Mouse (Mus musculus): ENCODE results near the gene Hs3st4. TPM values are rescaled to one million over a fixed set of nuclear protein-coding genes. Genes with fewer than 3 reads are reported as not detected.

Gene Hs3st4
- polyA plus RNA-seq, 2 experiments, result not detected

GRCm38 (mm10) chr7:123997266-123997665, 14.6 kb downstream of the Hs3st4 start:
- Histone ChIP-seq H3K4me3 (ENCODE audit: insufficient read depth in 1 of 2, low read depth in 2 of 2, low read length in 2 of 2) (no peak overlapping the region), H3K27ac (no peak overlapping the region), H3K4me2 (ENCODE audit: low read depth) (no peak overlapping the region), H3K36me3 (replicated peaks; ENCODE audit: control insufficient read depth, insufficient read depth, low read depth) (no peaks in the 10 kb centered on the region), H3K4me1 (replicated peaks; ENCODE audit: control insufficient read depth in 2 of 2, insufficient read depth in 2 of 2, low read length in 1 of 2) (no peaks in the 10 kb centered on the region), H3K27me3 (ENCODE audit: control insufficient read depth, insufficient read depth, low read length) (no peaks in the 10 kb centered on the region), H3K9ac (replicated peaks) (no peak overlapping the region), H3K9me3 (ENCODE audit: control insufficient read depth, low read length) (no peaks in the 10 kb centered on the region)
- TF ChIP-seq CTCF (IDR thresholded peaks at IDR 0.05; ENCODE audit: low read depth) (no peak), EP300 (IDR thresholded peaks at IDR 0.05; ENCODE audit: low read depth) (no peak)
- no peak for ATAC-seq (ENCODE audit: insufficient read depth)
- 26% methylated on average over 3 of the region's 3 CpGs for WGBS (ENCODE audit: insufficient replicate concordance)
- DNase-seq (ENCODE audit: low read depth in 3 of 3, low spot score in 3 of 3), result no peak

- WGBS (ENCODE audit: insufficient replicate concordance), result 54% methylated on average over 7 of the region's 7 CpGs
- no peak for ATAC-seq (ENCODE audit: insufficient read depth)
- Histone ChIP-seq H3K4me2 (ENCODE audit: low read depth) (no peak overlapping the region), H3K4me3 (ENCODE audit: insufficient read depth in 1 of 2, low read depth in 2 of 2, low read length in 2 of 2) (no peak overlapping the region), H3K27ac (no peak overlapping the region), H3K36me3 (replicated peaks; ENCODE audit: control insufficient read depth, insufficient read depth, low read depth) (no peaks in the 10 kb centered on the region), H3K4me1 (replicated peaks; ENCODE audit: control insufficient read depth in 2 of 2, insufficient read depth in 2 of 2, low read length in 1 of 2) (no peaks in the 10 kb centered on the region), H3K9me3 (ENCODE audit: control insufficient read depth, low read length) (no peaks in the 10 kb centered on the region), H3K9ac (replicated peaks) (no peak overlapping the region), H3K27me3 (ENCODE audit: control insufficient read depth, insufficient read depth, low read length) (no peaks in the 10 kb centered on the region)
- DNase-seq (ENCODE audit: low read depth in 3 of 3, low spot score in 3 of 3), result no peak
- TF ChIP-seq CTCF (IDR thresholded peaks at IDR 0.05; ENCODE audit: low read depth) (no peak), EP300 (IDR thresholded peaks at IDR 0.05; ENCODE audit: low read depth) (no peak)
Measured at GRCm38 (mm10) chr7:123998601-123999000, 15.9 kb downstream of the Hs3st4 start.

GRCm38 (mm10) chr7:124026908-124027307, 44.2 kb downstream of the Hs3st4 start:
- DNase-seq (ENCODE audit: low read depth in 3 of 3, low spot score in 3 of 3), result no peak
- H3K36me3 ChIP-seq (replicated peaks; ENCODE audit: control insufficient read depth, insufficient read depth, low read depth), result no peaks in the 10 kb centered on the region
- no peaks in the 10 kb centered on the region for H3K9me3 ChIP-seq (ENCODE audit: control insufficient read depth, low read length)
- 57% methylated on average over 5 of the region's 5 CpGs for WGBS (ENCODE audit: insufficient replicate concordance)
- H3K27me3 ChIP-seq (ENCODE audit: control insufficient read depth, insufficient read depth, low read length), result no peaks in the 10 kb centered on the region
- H3K4me3 ChIP-seq (ENCODE audit: insufficient read depth in 1 of 2, low read depth in 2 of 2, low read length in 2 of 2), result no peak overlapping the region
- H3K9ac ChIP-seq (replicated peaks), result no peak overlapping the region
- H3K4me2 ChIP-seq (ENCODE audit: low read depth), result no peak overlapping the region
- no peaks in the 10 kb centered on the region for H3K4me1 ChIP-seq (replicated peaks; ENCODE audit: control insufficient read depth in 2 of 2, insufficient read depth in 2 of 2, low read length in 1 of 2)
- no peak for TF ChIP-seq EP300 (IDR thresholded peaks at IDR 0.05; ENCODE audit: low read depth)
- no peak for TF ChIP-seq CTCF (IDR thresholded peaks at IDR 0.05; ENCODE audit: low read depth)
- ATAC-seq (ENCODE audit: insufficient read depth), result no peak
- no peak overlapping the region for H3K27ac ChIP-seq

- Histone ChIP-seq H3K27ac (no peak overlapping the region), H3K9ac (replicated peaks) (no peak overlapping the region), H3K9me3 (ENCODE audit: control insufficient read depth, low read length) (no peaks in the 10 kb centered on the region), H3K4me1 (replicated peaks; ENCODE audit: control insufficient read depth in 2 of 2, insufficient read depth in 2 of 2, low read length in 1 of 2) (no peaks in the 10 kb centered on the region), H3K27me3 (ENCODE audit: control insufficient read depth, insufficient read depth, low read length) (no peaks in the 10 kb centered on the region), H3K4me3 (ENCODE audit: insufficient read depth in 1 of 2, low read depth in 2 of 2, low read length in 2 of 2) (no peak overlapping the region), H3K4me2 (ENCODE audit: low read depth) (no peak overlapping the region), H3K36me3 (replicated peaks; ENCODE audit: control insufficient read depth, insufficient read depth, low read depth) (no peaks in the 10 kb centered on the region)
- ATAC-seq (ENCODE audit: insufficient read depth), result no peak
- no peak for TF ChIP-seq CTCF (IDR thresholded peaks at IDR 0.05; ENCODE audit: low read depth)
- no peak for TF ChIP-seq EP300 (IDR thresholded peaks at IDR 0.05; ENCODE audit: low read depth)
- whole genome bisulfite sequencing (ENCODE audit: insufficient replicate concordance), result 32% methylated on average over 2 of the region's 2 CpGs
- DNase-seq (ENCODE audit: low read depth in 3 of 3, low spot score in 3 of 3), result no peak
Measured at GRCm38 (mm10) chr7:124032236-124032635, 49.6 kb downstream of the Hs3st4 start.

- WGBS (ENCODE audit: insufficient replicate concordance), result 47% methylated on average over 2 of the region's 2 CpGs
- DNase-seq (ENCODE audit: low read depth in 3 of 3, low spot score in 3 of 3) (no peak), ATAC-seq (ENCODE audit: insufficient read depth) (no peak)
- H3K27me3 ChIP-seq (ENCODE audit: control insufficient read depth, insufficient read depth, low read length), result no peaks in the 10 kb centered on the region
- H3K9me3 ChIP-seq (ENCODE audit: control insufficient read depth, low read length), result no peaks in the 10 kb centered on the region
- H3K4me3 ChIP-seq (ENCODE audit: insufficient read depth in 1 of 2, low read depth in 2 of 2, low read length in 2 of 2), result no peak overlapping the region
- TF ChIP-seq CTCF (IDR thresholded peaks at IDR 0.05; ENCODE audit: low read depth), result no peak
- no peak for TF ChIP-seq EP300 (IDR thresholded peaks at IDR 0.05; ENCODE audit: low read depth)
- no peak overlapping the region for H3K9ac ChIP-seq (replicated peaks)
- H3K36me3 ChIP-seq (replicated peaks; ENCODE audit: control insufficient read depth, insufficient read depth, low read depth), result no peaks in the 10 kb centered on the region
- H3K27ac ChIP-seq, result no peak overlapping the region
- H3K4me1 ChIP-seq (replicated peaks; ENCODE audit: control insufficient read depth in 2 of 2, insufficient read depth in 2 of 2, low read length in 1 of 2), result no peaks in the 10 kb centered on the region
- H3K4me2 ChIP-seq (ENCODE audit: low read depth), result no peak overlapping the region
Measured at GRCm38 (mm10) chr7:124033332-124033731, 50.7 kb downstream of the Hs3st4 start.

Data from liver, embryonic 14.5 days (tissue).